Mouse (Mus musculus) urinary bladder, adult 2 months (tissue): ENCODE measurements at regions not wholly inside any gene's neighbourhood (a gene's known extent, or its start where the extent isn't known, plus 50 kb on each side); places are given as distances from the start of the nearest gene placed in this dataset.

ENCODE experiments used
- DNase-seq: peaks from one replicate; pipeline ENCODE4 v3.0.0; 2022; ENCODE audit warnings: low spot score

DNA sequence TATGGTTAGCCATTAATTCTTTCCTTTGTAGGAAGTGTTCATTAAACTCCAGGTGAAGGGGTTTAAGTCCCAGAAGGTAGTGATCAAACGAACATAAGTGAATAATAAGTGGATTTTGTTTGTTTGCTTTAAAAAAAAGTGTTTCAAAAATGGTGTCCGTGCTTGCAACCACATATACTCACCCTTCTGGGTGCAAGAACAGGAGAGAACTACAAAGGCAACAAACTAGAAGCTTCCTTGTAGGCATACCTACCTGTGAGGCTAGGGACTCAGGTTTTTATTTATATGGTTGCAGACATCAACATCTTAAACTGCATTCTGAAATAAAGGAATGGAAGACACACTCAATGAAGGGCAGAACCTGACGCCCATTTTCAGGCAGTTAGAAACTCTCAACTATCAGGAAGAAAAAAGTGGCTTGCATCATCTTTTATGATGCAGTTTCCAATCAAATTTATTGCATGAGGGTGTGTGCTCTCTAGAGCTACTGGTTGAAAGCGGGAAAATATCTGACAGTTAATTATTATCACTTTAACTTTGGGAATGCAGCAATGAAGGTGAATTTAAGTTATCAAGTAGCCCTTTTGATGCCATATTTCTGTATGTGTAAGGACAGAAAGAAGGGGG is 117.1 kb downstream of the Csl start:
- DNase-seq: no peak

DNA sequence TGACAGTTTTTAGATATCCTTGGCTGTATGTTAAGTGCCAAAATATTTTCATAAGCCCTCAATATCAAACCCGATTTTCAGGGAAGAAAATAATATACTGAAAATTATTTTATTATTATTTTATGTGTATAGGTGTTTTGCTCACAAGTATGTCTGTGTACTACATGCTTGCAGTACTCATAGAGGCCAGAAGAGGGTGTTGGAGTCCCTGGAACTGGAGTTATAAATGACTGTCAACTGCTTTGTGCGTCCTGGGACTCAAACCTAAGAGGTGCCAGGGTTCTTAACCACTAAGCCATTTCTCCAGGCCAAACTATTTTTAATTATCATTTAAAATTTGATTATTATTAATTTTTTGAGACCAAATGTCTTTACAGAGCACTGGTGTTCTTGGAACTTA is 114.5 kb downstream of the Csl start:
- DNase-seq: no peak

DNA sequence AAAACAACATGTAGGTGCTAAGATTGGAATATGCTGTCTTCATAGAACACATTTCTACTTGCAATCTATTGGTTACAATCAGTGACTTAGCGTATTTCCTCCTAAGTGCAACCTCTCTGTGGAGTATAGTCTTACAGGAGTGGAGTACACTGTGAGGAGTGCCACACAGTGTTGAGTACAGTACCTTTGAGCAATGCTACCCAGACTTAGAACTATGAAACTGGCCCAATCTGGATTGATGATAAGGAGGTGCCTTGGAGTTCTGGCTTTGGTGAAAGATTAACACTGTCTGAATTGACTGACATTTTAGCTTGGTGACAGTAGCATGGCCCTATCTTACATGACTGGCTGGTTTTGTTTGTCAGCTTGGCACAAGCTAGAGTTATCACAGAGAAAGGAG is 107.4 kb downstream of the Csl start:
- DNase-seq: no peak

DNA sequence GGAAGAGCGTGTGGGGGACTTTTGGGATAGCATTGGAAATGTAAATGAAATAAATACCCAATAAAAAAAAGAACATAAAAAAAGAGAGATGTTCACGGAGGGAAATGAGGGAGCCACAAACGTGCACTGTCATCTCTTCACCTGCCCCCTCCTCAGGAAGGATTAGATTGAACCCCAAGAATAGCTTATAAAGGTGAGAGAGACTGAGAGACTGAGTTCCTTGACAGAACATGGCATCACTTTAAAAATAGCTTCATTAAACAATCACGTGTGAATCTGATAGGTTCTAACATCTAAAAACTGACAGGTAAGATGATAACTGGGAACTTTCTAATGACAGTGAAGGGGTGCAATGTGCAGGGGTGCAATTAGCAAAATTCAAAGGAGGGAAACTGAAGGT is 105.2 kb downstream of the Csl start:
- no peak for DNase-seq

DNA sequence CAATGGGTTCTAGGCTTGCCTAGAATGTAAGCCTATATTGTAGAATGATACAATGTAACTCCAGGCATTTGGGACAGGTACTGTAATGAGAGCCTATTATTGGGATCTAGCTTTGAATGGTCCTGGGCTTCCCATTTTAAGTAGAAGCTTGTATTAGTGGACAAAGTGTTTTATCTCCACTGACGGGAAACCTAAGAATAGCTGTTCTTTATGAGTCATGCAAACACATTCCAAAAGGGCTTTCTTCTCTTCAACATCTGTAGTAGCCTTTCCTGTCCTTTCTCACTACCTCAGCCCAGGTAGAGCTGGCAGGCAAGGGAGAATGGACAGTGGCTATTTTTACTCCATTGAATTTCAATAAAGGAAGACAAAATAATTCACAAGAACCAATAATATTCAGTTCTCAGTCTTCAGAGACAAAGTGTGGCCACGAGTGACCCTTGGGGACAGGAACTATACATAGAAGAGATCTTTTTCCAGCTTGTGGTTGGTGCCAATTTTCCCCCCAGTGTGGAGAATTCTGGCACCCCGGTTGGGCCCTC is 82.8 kb downstream of the Csl start:
- DNase-seq: no peak

DNA sequence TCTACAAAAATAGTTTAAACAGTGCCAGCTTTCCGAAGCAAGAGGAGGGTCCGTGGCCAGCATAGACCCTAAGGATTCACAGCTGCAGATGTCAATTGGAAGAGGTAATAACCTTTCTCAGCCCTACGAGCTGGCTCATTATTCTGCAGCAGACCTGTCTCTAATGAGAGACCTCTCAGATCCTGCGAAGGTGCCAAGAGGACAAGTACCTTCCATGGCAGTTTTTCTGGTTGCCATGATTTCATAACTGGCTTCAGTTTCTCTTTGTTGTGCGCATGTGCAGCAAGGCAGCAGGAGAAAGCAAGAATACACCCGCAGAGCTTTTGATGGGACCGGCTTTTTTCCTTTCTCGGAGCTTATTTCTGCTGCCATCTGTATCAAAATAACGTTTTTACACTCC is 81.4 kb downstream of the Csl start:
- no peak for DNase-seq

DNA sequence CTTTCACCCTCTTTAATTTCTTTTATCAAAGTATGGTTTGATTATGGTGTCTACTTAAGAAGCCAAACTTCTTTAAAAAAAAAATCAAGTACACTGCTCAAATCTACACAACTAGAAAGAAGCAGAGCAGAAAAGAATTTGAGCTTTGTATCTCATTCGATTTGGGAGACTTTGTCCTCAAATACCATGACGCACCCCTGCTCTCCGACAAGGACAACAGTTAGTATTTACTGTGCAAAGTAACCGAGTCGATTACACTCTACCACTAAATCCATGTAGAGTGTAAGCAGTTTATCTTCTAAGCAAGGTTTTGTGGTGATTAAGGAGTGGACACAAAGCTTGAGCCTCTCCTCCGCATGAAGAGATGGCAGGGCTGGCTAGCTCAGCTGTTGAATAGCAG is 79.6 kb downstream of the Csl start:
- DNase-seq: no peak

DNA sequence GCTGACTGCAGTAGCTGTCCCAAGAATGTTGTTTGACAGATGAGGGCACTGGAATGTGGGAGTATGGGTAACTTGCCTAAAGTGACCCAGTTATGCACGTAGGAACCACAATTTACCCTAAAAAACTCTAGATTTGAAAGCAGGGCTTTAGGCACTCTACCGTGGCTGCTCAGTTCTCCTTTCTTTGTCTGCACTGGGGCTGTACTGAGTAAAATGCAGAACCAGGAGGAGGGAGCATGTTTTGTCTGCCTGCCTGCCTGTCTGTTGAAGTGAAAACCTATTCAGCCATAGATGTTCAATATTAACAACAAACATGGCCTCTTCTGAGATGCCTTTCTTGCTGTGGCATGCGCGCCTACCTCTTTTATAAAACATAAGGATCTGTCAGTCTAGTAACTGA is 77.5 kb downstream of the Csl start:
- DNase-seq: no peak

DNA sequence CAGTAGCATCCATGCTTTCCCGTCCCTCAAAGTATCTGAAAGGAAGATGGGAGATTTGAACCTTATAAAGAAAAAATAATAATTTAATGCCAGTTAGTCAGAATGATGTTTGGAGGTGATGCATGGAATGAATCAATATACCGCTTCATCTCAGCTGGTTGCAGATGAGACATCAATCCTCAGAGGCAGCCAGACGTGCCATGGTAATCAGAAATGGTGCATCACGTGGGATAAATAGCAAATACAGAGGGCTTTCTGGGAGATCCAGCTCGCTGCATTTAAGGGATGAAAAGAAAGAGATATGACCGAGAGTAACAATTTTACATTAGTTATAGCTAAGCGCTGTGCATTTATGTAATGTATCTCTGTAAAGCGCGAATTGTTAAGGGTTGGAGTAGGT is 77.1 kb downstream of the Csl start:
- no peak for DNase-seq

DNA sequence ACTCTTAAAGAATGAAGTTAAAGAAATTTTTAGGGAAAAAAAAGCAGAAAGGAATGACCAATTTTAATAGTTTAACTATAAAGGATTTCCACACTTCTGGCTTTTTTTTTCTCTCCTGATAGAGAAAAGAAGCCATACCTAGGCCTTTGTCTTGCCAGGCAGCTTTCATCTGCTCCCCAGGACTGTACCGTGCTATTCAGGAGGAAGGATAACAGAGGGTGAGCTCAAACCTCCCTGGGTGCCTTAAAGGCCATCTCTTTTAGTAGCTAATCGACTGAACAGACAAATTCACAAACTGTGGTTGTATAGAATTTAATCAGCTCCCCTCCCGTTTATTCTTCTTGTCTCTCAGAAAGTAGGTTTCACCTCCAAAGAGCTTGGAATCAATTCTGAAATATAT is 76.1 kb downstream of the Csl start:
- DNase-seq: no peak

DNA sequence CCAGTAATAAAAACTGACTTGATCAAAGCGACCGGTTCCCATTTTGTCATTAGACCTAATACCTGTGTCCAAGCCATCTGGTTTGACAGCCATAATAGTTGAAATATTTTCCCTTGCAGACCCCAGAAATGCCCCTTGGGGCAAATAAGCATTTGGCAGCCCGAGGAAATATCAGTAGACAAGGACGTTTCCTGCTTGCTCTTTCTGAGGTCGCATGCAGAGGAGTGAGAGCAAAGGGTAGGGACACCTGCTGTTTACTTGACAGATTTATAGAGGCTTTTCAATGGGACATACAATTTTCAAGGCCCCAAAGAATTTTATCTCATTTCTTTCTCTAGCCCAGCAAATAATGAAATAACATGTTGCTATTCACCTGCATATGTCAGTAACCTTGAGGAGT is 73.5 kb downstream of the Csl start:
- DNase-seq: no peak

DNA sequence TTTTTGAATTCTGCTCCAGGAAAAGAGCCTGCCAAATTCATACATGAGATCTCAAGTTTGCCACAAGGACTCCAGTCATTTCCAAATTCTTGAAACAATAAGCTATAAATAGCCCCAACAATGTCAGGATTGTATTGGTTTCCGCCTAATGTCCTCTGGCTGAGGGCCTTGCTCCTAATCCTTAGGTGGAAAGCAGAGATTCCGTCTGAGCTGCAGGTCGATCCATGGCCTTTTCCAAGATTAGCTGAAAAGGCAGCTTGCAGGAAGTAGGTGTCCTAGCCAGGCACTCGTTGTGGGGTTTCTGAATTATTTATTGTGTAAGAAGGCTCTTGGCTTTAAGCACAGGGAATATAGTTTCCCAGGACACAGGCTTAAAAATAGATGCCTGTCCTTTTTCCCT is 72.4 kb downstream of the Csl start:
- DNase-seq: no peak

DNA sequence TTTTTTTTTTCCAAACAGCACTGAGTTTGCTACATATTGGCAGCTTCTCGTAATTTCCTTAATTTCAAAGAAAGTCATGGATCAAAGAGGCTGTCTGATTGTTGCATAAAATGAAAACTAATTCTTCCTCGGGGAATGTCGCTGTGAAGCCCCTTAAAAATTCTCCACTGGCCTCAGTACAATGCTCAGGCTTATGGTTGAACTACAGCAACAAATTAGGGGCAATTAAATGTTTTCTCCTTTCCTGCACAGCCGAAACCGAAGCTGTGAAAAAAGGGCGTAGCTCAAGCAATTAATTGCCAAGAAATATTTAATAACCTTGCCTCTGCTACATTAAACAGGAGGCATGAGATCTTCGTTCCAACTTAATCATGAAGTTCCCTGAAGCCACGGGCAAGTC is 61.8 kb downstream of the Csl start:
- DNase-seq: no peak

DNA sequence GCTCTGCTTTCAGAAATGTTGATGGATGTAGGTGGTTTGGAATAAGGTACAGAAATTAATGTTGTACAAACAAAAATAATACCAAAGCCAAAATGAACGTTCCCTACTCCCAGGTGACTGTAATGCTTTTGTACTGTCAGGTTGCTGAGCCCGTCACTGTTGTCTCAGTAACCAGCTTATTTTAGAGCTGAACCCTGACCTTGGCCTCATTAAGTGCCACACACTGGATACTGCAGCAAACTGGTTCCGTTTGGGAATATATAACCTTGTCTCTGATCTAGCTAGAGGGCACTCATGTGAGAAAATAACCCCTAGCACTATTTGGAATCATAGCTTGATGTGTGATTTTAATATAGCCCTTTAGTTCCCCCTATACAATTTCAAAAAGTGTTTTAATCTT is 60.0 kb downstream of the Csl start:
- DNase-seq: no peak

DNA sequence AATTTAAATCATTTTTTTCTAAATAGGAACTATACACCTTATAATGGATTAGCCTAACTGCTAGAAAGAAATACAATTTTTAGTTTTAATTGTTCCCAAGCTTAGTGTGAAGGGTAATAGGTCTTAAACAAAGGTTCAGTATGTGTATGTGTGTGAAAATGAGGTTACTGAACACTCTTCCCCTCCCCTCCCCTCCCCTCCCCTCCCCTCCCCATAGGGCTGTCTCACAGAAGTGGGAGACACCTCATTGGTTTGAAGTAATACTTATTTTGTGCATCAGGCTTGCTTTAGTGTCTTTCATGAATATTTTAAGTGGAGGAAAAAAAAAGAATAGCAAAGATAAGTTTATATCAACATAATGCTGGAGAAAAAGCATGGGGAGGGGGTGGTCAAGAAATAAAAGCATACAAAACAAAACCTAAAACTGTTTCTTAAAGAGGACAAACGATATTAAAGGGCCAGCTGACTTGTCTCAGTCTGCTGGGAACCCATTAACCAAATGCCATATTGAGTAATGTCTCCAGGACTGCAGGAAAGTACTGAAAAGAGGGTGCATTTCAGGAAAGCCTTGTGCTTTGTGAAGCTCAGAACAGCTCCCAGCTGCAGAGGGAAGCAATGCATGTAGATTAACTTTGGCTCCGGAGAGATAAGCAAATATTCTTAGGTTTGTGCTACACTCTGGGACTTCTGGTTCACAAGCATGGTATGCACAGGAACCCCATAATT is 59.2 kb downstream of the Csl start:
- no peak for DNase-seq
